Mouse (Mus musculus): Measurements from ENCODE around the gene Kcne1.

The Kcne1 gene

GRCm38 (mm10) chr16:92359229-92359628 is at the start of gene Kcne1:
Gene Kcne1 (minus strand): TSS chr16:92359468.
- in situ Hi-C loops (cut with MboI, MseI), result no loop called here

GRCm38 (mm10) chr16:92407883-92408282 is 48.6 kb upstream of the Kcne1 start:
- in situ Hi-C loops (cut with MboI, MseI), result no loop called here

- in situ Hi-C loops (cut with MboI, MseI), result no loop called here
Measured at GRCm38 (mm10) chr16:92404141-92404540, 44.9 kb upstream of the Kcne1 start.

GRCm38 (mm10) chr16:92403069-92403468 is 43.8 kb upstream of the Kcne1 start:
- in situ Hi-C loops (cut with MboI, MseI), result no loop called here

GRCm38 (mm10) chr16:92402216-92402615 is 42.9 kb upstream of the Kcne1 start:
- in situ Hi-C loops (cut with MboI, MseI), result no loop called here

GRCm38 (mm10) chr16:92401206-92401605 is 41.9 kb upstream of the Kcne1 start:
- in situ Hi-C loops (cut with MboI, MseI), result no loop called here

GRCm38 (mm10) chr16:92399490-92400458 is 40.5 kb upstream of the Kcne1 start:
- in situ Hi-C loops (cut with MboI, MseI), result no loop called here

- in situ Hi-C loops (cut with MboI, MseI), result no loop called here
Measured at GRCm38 (mm10) chr16:92398574-92399118, 39.4 kb upstream of the Kcne1 start.

GRCm38 (mm10) chr16:92397745-92398573 is 38.7 kb upstream of the Kcne1 start:
- in situ Hi-C loops (cut with MboI, MseI), result no loop called here

- in situ Hi-C loops (cut with MboI, MseI), result no loop called here
Measured at GRCm38 (mm10) chr16:92393732-92394131, 34.5 kb upstream of the Kcne1 start.

- in situ Hi-C loops (cut with MboI, MseI), result loop anchor here in 1 of 2 experiments (5.0 kb wide), 1 partner anchor 60 kb away; no protein-coding TSS in a partner anchor
Measured at GRCm38 (mm10) chr16:92387692-92388091, 28.4 kb upstream of the Kcne1 start.

- in situ Hi-C loops (cut with MboI, MseI), result loop anchor here in 1 of 2 experiments (5.0 kb wide), 1 partner anchor 62 kb away; no protein-coding TSS in a partner anchor
Measured at GRCm38 (mm10) chr16:92385062-92385461, 25.8 kb upstream of the Kcne1 start.

GRCm38 (mm10) chr16:92383412-92383811 is 24.1 kb upstream of the Kcne1 start:
- in situ Hi-C loops (cut with MboI, MseI), result no loop called here

- in situ Hi-C loops (cut with MboI, MseI), result no loop called here
Measured at GRCm38 (mm10) chr16:92382508-92382907, 23.2 kb upstream of the Kcne1 start.

GRCm38 (mm10) chr16:92381092-92381491 is 21.8 kb upstream of the Kcne1 start:
- in situ Hi-C loops (cut with MboI, MseI), result no loop called here

GRCm38 (mm10) chr16:92376976-92377375 is 17.7 kb upstream of the Kcne1 start:
- in situ Hi-C loops (cut with MboI, MseI), result loop anchor here in 1 of 2 experiments (5.0 kb wide), 1 partner anchor 65 kb away; no protein-coding TSS in a partner anchor

GRCm38 (mm10) chr16:92371623-92372022 is 12.4 kb upstream of the Kcne1 start:
- in situ Hi-C loops (cut with MboI, MseI), result no loop called here

GRCm38 (mm10) chr16:92369260-92369659 is 10.0 kb upstream of the Kcne1 start:
- in situ Hi-C loops (cut with MboI, MseI), result no loop called here

GRCm38 (mm10) chr16:92365477-92365876 is 6.2 kb upstream of the Kcne1 start:
- in situ Hi-C loops (cut with MboI, MseI), result no loop called here

- in situ Hi-C loops (cut with MboI, MseI), result no loop called here
Measured at GRCm38 (mm10) chr16:92360711-92361110, 1.4 kb upstream of the Kcne1 start.

- in situ Hi-C loops (cut with MboI, MseI), result no loop called here
Measured at GRCm38 (mm10) chr16:92358734-92359133, 534 bp downstream of the Kcne1 start.

GRCm38 (mm10) chr16:92357566-92357965 is 1.7 kb downstream of the Kcne1 start:
- in situ Hi-C loops (cut with MboI, MseI), result no loop called here
